Mouse (Mus musculus) cerebellum, postnatal 14 days (tissue): Measurements from ENCODE around the gene Vmn2r-ps130.
"Not testable (repeated sequence)": the region's sequence is repeated elsewhere in the genome, so short reads cannot be mapped to it uniquely, and the experiment has no call there.

ENCODE experiments used
- DNase-seq, 2 experiments: peaks; one replicate each; pipeline ENCODE4 v3.0.0; 2021; ENCODE audit warnings: mixed read lengths in 2 of 2

Gene Vmn2r-ps130

DNA sequence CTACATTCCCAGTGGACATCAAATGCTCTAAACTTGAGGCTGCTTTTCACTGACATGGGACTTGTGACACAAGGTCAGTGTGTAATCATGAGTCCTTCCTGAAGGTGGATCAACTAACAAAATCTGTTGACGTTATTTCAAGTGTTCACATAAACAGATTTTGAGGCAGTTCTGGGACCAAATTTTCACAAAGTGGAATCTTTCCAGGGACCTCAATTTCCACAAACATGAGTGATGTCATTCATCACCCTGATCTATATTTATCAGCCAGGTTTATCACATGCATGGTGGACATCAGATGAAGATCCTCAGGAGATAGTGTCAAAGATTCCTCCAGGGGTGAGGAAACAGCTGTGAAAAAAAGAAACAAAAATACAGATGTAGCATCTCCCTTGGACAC lies at the start of gene Vmn2r-ps130:
Vmn2r-ps130 (plus strand) TSS at position 301 of the 400 bp plus-strand sequence.
- not testable (repeated sequence) for DNase-seq
